Mouse (Mus musculus) adrenal gland, postnatal 14 days (tissue): ENCODE measurements around the gene Adamtsl4. TPM values are rescaled to one million over a fixed set of nuclear protein-coding genes. Genes with fewer than 3 reads are reported as not detected.

Source experiments
- DNase-seq: peaks from one replicate; pipeline ENCODE4 v3.0.0; 2021; ENCODE audit warnings: mixed read lengths
- microRNA-seq, 2 experiments: library from miRNA; unstranded; fragments of <30 nt; microRNA quantifications; one replicate each; pipeline ENCODE4 v1.2.0; 2021
- total RNA-seq: library from RNA; stranded (reverse); gene quantifications from 2 replicates; pipeline ENCODE4 v1.2.3, GENCODE M21; 2021

The Adamtsl4 gene
- total RNA-seq, 1 experiment from 2014 or later: 6.6 TPM

DNA sequence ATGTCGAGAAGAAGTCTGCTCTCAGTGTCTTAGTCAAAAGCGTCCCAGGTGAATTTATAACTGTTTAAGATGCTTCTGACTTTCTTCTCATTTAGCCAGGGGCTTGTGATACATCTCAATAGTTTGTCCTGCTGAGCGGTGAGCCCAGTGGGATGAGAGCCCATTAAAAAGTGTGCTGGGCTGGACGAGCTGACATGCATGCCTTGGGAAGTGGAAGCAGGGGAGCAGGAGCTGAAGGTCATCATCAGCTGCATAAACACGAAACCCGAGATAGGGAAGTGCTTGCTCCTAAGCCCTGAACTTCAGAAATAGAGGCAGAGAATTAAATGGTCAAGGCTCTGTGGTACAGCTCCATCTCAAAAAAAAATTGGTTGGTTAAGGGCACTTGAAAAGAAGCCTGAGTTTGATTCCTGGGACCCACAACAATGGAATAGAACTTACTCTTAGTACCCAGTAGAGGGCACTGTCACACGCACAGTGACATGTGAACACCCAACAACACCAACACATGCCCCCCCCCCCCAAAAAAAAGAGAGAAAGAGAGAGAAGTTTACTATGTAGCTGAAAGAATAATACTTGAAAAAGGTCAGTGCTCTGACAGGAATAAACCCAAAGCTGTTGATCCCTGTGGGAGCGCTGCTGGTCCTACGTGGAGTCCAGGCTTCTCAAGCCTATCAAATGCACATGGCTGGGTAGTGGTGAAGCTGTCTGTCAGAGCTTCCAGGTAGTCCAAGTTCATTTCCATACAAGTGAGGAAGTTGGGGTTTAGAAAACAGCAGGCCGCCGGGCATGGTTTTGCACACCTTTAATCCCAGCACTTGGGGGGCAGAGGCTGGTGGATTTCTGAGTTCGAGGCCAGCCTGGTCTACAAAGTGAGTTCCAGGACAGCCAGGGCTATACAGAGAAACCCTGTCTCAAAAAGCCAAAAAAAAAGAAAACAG lies 54.8 kb downstream of the Adamtsl4 start:
- peak; percentile 46 for DNase-seq

DNA sequence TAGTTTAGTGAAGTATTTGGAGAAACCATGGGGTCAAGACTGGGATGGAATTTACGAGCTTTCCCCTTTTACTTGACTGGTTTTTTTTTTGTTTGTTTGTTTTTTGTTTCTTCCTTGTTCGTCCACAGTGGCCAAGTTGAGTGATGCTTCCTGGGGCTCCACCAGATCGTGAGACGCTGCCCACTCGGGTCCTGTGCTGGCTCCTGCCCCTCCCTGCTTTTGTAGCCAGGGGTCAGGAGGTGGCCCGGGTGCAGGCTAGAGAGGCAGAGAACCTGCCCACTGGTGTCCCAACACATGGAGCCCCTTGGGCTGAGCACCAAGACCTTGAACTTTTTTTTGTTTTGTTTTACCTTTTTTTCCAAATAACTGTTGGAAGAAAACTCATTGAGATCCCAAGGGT lies 56.4 kb downstream of the Adamtsl4 start:
- no peak for DNase-seq

DNA sequence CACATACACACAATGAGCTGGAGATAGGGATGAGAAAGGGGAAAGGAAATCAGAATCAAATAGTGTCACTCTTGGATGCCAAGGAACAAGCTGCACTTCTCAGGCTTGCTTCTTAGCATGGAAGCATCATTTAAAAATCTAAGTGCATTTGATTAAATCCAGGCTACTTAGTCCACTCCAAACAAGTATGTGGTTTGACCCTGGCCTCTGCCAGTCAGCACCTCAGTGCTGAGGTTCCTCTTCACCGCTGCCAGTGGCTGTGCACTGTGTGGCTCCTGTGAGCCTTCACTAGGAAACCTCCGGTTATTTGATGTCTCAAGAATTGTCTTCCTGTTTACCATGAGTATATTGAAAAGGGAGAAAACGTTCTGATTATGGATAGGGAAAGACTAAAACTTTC lies 56.9 kb downstream of the Adamtsl4 start:
- DNase-seq: no peak

DNA sequence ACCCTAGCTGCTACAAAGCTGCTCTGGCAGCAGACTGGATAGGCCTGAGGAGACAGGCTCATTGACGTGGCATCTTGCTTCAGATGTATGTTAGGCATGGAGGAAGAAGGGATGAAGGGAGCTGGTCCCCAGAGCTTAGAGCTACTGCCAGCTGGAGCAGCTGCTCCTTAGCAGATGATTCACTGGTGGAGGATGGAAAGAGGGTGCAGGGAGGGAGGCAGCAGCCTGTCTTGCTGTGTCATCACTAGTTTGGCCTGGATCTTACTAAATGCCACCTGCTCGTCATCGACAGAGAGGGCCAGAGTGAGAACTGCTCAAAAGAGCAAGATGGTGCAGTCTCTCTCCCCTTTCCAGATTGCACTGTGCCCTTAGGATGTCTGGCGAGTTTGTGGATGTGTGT lies 58.0 kb downstream of the Adamtsl4 start:
- DNase-seq: peak; percentile 61

- no peak for DNase-seq
These were observed 60.0 kb downstream of the Adamtsl4 start for GRCm38 (mm10) chr3:95627763-95628162.

Small RNA genes lying within 50 kb of the gene (microRNA-seq; reads per million reads assigned to microRNA genes)
- gene Mir7014: 0.43 to 0.76 reads per million in 2 experiments

Other genes with a start within 250 kb of the Adamtsl4 start
- gene Ctsk, start 188.7 kb downstream of the Adamtsl4 start, total RNA-seq: 8.4 and 11.0 TPM in 2 replicates
- 15.2 and 28.4 TPM in 2 replicates for gene Ctss, start 161.1 kb downstream of the Adamtsl4 start, total RNA-seq
- gene Hormad1, start 128.2 kb downstream of the Adamtsl4 start, total RNA-seq: not detected in 2 replicates
- 33.6 and 35.9 TPM in 2 replicates for gene Golph3l, start 99.0 kb downstream of the Adamtsl4 start, total RNA-seq
- gene Ensa, start 62.9 kb downstream of the Adamtsl4 start, total RNA-seq: 72.6 and 74.5 TPM in 2 replicates
- gene Mcl1, start 29.1 kb downstream of the Adamtsl4 start, total RNA-seq: 151 and 187 TPM in 2 replicates
- 188 and 208 TPM in 2 replicates for gene Ecm1, start 51.7 kb upstream of the Adamtsl4 start, total RNA-seq
- gene Tars2, start 72.3 kb upstream of the Adamtsl4 start, total RNA-seq: 49.6 and 52.3 TPM in 2 replicates
- gene Rprd2, start 130.9 kb upstream of the Adamtsl4 start, total RNA-seq: 47.4 and 51.5 TPM in 2 replicates
- 23.0 and 27.2 TPM in 2 replicates for gene Prpf3, start 168.0 kb upstream of the Adamtsl4 start, total RNA-seq
- gene Mrps21, start 183.6 kb upstream of the Adamtsl4 start, total RNA-seq: 289 and 301 TPM in 2 replicates
- 2.6 and 3.9 TPM in 2 replicates for gene Ciart, start 194.3 kb upstream of the Adamtsl4 start, total RNA-seq
- gene BC028528, start 204.1 kb upstream of the Adamtsl4 start, total RNA-seq: 21.1 and 32.7 TPM in 2 replicates
- gene Aph1a, start 206.1 kb upstream of the Adamtsl4 start, total RNA-seq: 165 and 175 TPM in 2 replicates
- gene Car14, start 216.8 kb upstream of the Adamtsl4 start, total RNA-seq: 20.1 and 20.3 TPM in 2 replicates
- gene Anp32e, start 241.3 kb upstream of the Adamtsl4 start, total RNA-seq: 94.6 and 102 TPM in 2 replicates